In the genomic region with DNA sequence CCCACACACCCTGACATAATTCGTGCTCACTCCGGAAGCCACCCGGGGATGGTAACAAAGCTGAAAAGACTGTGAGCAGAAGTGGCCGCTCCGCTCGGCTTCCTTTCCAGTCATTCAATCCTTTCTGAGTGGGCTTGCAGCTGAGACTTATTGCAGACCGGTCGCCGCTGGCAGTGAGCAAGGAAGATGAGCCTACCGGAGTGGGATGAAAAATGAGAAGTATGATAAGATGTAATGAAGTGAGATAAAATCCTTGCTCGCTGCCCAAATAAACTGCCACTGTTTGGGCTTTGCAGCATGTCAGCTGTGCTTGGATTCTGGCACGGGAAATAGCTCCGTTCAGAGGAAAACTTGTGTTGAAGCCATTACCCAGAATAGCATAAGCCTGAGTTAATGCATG, we compare ENCODE assay signal across 8 mouse cellular contexts.
A peak's percentile ranks its signal among the peaks of the same experiment; 100 is the strongest.
DNase-seq lines count a peak whose midpoint lies in the region; ATAC-seq and TF ChIP-seq lines count a peak whose summit lies in the region.

No protein-coding gene starts in this region.

- H3K27ac ChIP-seq in embryonic facial prominence, embryonic 13.5 days, result no peak overlapping the region
- no peak overlapping the region for H3K27ac ChIP-seq in embryonic facial prominence, embryonic 10.5 days (replicated peaks)
- no peak overlapping the region for H3K27ac ChIP-seq in hindbrain, embryonic 15.5 days (replicated peaks)
- H3K27ac ChIP-seq in limb, embryonic 12.5 days, result no peak overlapping the region
- no peak overlapping the region for H3K27ac ChIP-seq in liver, postnatal 0 days (ENCODE audit: low read depth)
- H3K27ac ChIP-seq in kidney, embryonic 15.5 days, result no peak overlapping the region

- TF ChIP-seq CTCF in liver, postnatal 0 days (IDR thresholded peaks at IDR 0.05; ENCODE audit: low read depth), result no peak

- no peaks in the 10 kb centered on the region for H3K9me3 ChIP-seq in embryonic facial prominence, embryonic 13.5 days
- H3K9me3 ChIP-seq in embryonic facial prominence, embryonic 10.5 days, result no peaks in the 10 kb centered on the region
- H3K9me3 ChIP-seq in hindbrain, embryonic 15.5 days, result no peaks in the 10 kb centered on the region
- H3K9me3 ChIP-seq in limb, embryonic 12.5 days, result no peaks in the 10 kb centered on the region
- no peaks in the 10 kb centered on the region for H3K9me3 ChIP-seq in liver, postnatal 0 days (ENCODE audit: low read length)
- H3K9me3 ChIP-seq in kidney, embryonic 15.5 days (replicated peaks), result no peaks in the 10 kb centered on the region

- no peak overlapping the region for H3K9ac ChIP-seq in embryonic facial prominence, embryonic 13.5 days
- no peak overlapping the region for H3K9ac ChIP-seq in hindbrain, embryonic 15.5 days
- H3K9ac ChIP-seq in limb, embryonic 12.5 days (replicated peaks), result no peak overlapping the region
- H3K9ac ChIP-seq in liver, postnatal 0 days (replicated peaks), result no peak overlapping the region
- H3K9ac ChIP-seq in kidney, embryonic 15.5 days, result no peak overlapping the region

- no peak for ATAC-seq in embryonic facial prominence, embryonic 13.5 days (ENCODE audit: insufficient number of reproducible peaks, insufficient read depth, low FRiP score, low TSS enrichment, low read depth)
- ATAC-seq in hindbrain, embryonic 15.5 days (ENCODE audit: low FRiP score, low read depth), result peak; percentile 78
- ATAC-seq in limb, embryonic 12.5 days (ENCODE audit: insufficient number of reproducible peaks, insufficient read depth, low FRiP score, low TSS enrichment, low read depth), result no peak
- ATAC-seq in liver, postnatal 0 days, result no peak
- ATAC-seq in kidney, embryonic 15.5 days (replicated peaks; ENCODE audit: low FRiP score), result no peak

- TF ChIP-seq EP300 in liver, postnatal 0 days (IDR thresholded peaks at IDR 0.05; ENCODE audit: low read depth), result no peak

- no peaks in the 10 kb centered on the region for H3K4me1 ChIP-seq in embryonic facial prominence, embryonic 13.5 days
- H3K4me1 ChIP-seq in embryonic facial prominence, embryonic 10.5 days, result no peaks in the 10 kb centered on the region
- H3K4me1 ChIP-seq in hindbrain, embryonic 15.5 days (replicated peaks), result no peaks in the 10 kb centered on the region
- no peaks in the 10 kb centered on the region for H3K4me1 ChIP-seq in limb, embryonic 12.5 days (replicated peaks)
- no peaks in the 10 kb centered on the region for H3K4me1 ChIP-seq in liver, postnatal 0 days (ENCODE audit: insufficient read depth)
- no peaks in the 10 kb centered on the region for H3K4me1 ChIP-seq in kidney, embryonic 15.5 days

- no peaks in the 10 kb centered on the region for H3K36me3 ChIP-seq in embryonic facial prominence, embryonic 13.5 days
- no peaks in the 10 kb centered on the region for H3K36me3 ChIP-seq in embryonic facial prominence, embryonic 10.5 days (replicated peaks)
- H3K36me3 ChIP-seq in hindbrain, embryonic 15.5 days, result no peaks in the 10 kb centered on the region
- no peaks in the 10 kb centered on the region for H3K36me3 ChIP-seq in limb, embryonic 12.5 days
- no peaks in the 10 kb centered on the region for H3K36me3 ChIP-seq in liver, postnatal 0 days (replicated peaks; ENCODE audit: insufficient read depth, low read length)
- H3K36me3 ChIP-seq in kidney, embryonic 15.5 days, result no peaks in the 10 kb centered on the region

- H3K4me3 ChIP-seq in embryonic facial prominence, embryonic 13.5 days, result no peak overlapping the region
- H3K4me3 ChIP-seq in embryonic facial prominence, embryonic 10.5 days, result no peak overlapping the region
- peak overlapping the region; percentile 24 for H3K4me3 ChIP-seq in hindbrain, embryonic 15.5 days
- H3K4me3 ChIP-seq in limb, embryonic 12.5 days (replicated peaks), result no peak overlapping the region
- H3K4me3 ChIP-seq in liver, postnatal 0 days (ENCODE audit: low read depth, low read length), result no peak overlapping the region
- H3K4me3 ChIP-seq in kidney, embryonic 15.5 days (replicated peaks), result no peak overlapping the region

- H3K4me2 ChIP-seq in embryonic facial prominence, embryonic 13.5 days, result peak overlapping the region; percentile 32; the same call in 1 of the 2 replicates
- H3K4me2 ChIP-seq in hindbrain, embryonic 15.5 days, result peak overlapping the region; percentile 43
- H3K4me2 ChIP-seq in limb, embryonic 12.5 days, result 0 out of 2 replicates have a peak overlapping the region, but pooled peaks have one; percentile 6
- no peak overlapping the region for H3K4me2 ChIP-seq in liver, postnatal 0 days (ENCODE audit: low read depth, low read length)
- no peak overlapping the region for H3K4me2 ChIP-seq in kidney, embryonic 15.5 days

- WGBS in embryonic facial prominence, embryonic 13.5 days, result 65% methylated on average over 13 of the region's 13 CpGs
- WGBS in embryonic facial prominence, embryonic 10.5 days, result 78% methylated on average over 13 of the region's 13 CpGs
- 65% methylated on average over 13 of the region's 13 CpGs for WGBS in hindbrain, embryonic 15.5 days
- 70% methylated on average over 13 of the region's 13 CpGs for WGBS in limb, embryonic 12.5 days
- WGBS in liver, postnatal 0 days (ENCODE audit: insufficient replicate concordance), result 79% methylated on average over 13 of the region's 13 CpGs
- WGBS in kidney, embryonic 15.5 days, result 69% methylated on average over 13 of the region's 13 CpGs

- H3K27me3 ChIP-seq in embryonic facial prominence, embryonic 13.5 days, result no peaks in the 10 kb centered on the region
- H3K27me3 ChIP-seq in embryonic facial prominence, embryonic 10.5 days (replicated peaks; ENCODE audit: low read depth, poor library complexity, severe bottlenecking), result no peaks in the 10 kb centered on the region
- no peaks in the 10 kb centered on the region for H3K27me3 ChIP-seq in hindbrain, embryonic 15.5 days
- H3K27me3 ChIP-seq in limb, embryonic 12.5 days, result no peaks in the 10 kb centered on the region
- no peaks in the 10 kb centered on the region for H3K27me3 ChIP-seq in liver, postnatal 0 days (ENCODE audit: insufficient read depth, low read length)
- no peaks in the 10 kb centered on the region for H3K27me3 ChIP-seq in kidney, embryonic 15.5 days

- no peak for DNase-seq in embryonic facial prominence, embryonic 10.5 days (ENCODE audit: low spot score)
- DNase-seq in Muller cell, postnatal 12 days (ENCODE audit: inconsistent ontology term), result peak; percentile 63
- no peak for DNase-seq in ovary, postnatal 10 days (ENCODE audit: low spot score)
- DNase-seq in liver, postnatal 0 days, result no peak

Comparison
In these comparisons a context has a peak if more than half of its experiments do, and no peak if none do; other contexts are left out.
1. H3K4me2 ChIP-seq: peak in embryonic facial prominence, embryonic 13.5 days (single experiment), hindbrain, embryonic 15.5 days (single experiment) and limb, embryonic 12.5 days (single experiment); none in liver, postnatal 0 days (single experiment) and kidney, embryonic 15.5 days (single experiment).